Mouse (Mus musculus) T-helper 17 cell (primary cell): ENCODE data around the gene Adamts14.

Experiments used
- in situ Hi-C, 2 experiments: fragments of 300-600 bp; cut with MboI, MseI; formaldehyde crosslinking; loops; 1 replicate in 1 of 2; 2 replicates in 1 of 2; pipeline ENCODE4 v1.15.1; 2025; ENCODE audit warnings: high pct_unique_total_duplicates in 2 of 2

Gene Adamts14

DNA sequence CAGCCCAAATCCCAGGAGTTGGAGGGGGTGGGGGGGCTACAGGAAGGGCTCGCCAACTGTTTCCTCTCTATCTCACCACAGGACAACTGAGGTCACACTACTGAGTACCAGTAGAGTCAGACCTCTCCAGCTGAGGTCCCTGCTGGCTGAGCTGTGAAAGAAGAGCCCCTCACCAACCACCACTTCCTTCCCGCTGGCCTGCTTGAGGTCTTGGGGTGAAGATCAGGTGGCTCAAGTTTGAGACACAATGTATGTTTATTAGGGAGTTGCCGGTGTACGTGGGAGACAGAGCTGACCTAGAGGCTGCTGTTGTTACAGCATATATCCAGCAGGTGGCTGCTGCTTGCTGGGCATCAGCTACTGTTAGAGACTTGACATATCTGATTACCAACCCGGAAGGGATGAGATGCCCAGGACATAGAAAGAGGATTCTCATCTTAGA lies 2.5 kb upstream of the Adamts14 start:
- in situ Hi-C loops = no loop called here

DNA sequence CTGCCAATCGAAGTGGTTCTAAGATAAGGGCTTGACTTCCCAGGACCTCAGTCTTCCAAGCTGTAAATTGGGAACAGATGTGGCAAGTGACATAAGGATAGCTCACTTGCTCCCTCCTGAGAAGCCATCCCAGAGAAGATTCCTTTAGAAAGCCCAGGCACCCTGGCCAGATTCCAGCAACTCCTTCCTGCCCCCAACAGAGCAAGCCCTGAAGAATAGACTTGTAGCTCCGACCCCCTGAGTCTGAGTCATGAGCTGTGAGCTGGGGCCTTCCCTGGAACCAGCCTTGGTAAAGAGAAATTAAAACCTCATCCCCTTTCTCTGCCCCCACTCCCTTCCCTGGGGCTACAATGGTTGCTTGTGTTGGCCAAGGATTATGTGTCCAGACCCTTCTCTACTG lies 1.3 kb upstream of the Adamts14 start:
- in situ Hi-C loops = no loop called here

DNA sequence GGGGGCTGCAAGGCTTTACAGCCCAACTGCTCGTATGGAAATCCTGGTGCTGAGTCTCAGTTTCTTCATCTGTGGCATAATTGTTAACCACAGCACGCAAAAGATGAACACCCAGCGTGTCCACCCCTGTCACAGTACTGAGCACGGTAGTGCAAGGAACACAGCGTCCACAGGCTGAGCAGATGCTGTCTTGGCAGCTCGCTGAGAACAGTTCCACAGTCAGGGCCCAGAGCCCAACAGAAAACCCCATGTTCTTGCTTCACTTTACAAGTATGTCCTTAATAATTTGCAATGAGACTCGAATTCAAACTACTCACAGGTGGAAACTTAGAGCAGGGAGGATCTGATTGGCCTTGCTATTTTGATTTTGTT lies 592 bp upstream of the Adamts14 start:
- in situ Hi-C loops = no loop called here

DNA sequence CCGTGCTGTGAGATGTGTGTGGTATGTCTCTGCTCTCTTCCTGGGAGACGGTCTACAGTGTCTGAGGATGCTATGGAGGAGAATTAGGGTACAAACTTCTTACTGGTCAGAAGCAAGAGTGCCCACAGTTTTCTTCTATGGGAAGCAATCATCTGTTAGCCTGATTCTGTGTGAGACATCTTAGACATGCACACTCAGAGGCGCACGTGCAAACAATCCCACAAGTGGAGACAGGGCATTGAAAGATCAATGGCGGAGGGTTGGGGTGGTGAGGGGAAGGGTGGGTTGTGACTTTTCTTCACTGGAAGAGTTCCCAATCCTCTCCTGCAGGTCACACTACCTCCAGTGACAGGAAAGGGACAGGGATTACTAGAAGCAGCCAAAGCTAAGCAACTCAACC lies 607 bp downstream of the Adamts14 start:
- in situ Hi-C loops = no loop called here

DNA sequence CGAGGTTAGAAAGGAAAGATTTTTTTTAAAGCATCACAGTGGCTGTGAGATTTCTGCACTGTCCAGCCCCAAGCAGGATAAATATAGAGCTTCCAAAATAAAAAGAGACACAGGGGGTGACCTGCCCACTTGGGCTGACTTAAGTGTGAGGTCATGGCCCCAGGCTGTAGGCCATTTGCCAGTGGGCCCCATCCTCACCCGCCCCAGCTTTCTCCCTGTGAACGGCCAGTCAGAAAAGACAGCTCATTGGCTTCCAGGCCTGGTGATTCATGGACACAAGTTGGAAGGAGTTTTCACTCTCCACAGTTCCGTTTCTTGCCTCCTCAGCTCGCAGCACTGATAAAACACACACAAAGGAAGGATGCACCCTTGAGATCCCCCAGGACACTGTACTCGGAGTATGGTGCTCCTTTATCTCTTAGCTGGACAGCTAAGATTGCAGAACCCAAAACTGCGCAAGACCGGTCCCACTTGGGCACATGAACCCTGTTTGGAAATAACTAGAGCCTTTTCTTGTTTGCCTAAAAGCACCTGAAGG lies 1.1 kb downstream of the Adamts14 start:
- in situ Hi-C loops = no loop called here

DNA sequence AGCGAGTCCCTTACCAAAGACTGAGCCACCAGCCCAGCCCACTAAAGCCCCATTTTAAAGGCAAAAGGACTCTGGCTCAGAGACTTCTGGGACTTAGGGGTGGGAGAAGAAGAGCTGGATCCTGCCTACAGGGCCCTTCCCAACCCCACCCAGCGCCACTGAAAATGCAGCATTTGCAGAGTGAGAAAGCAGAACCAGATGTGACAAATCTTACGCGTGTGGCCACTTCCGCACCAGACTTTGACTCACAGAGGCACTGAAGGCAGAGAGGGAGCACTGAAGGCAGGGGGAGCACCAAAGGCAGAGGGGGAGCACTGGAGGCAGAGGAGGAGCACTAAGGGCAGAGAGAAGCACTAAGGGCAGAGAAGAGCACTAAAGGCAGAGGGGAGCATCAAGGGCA lies 5.9 kb downstream of the Adamts14 start:
- in situ Hi-C loops = no loop called here

DNA sequence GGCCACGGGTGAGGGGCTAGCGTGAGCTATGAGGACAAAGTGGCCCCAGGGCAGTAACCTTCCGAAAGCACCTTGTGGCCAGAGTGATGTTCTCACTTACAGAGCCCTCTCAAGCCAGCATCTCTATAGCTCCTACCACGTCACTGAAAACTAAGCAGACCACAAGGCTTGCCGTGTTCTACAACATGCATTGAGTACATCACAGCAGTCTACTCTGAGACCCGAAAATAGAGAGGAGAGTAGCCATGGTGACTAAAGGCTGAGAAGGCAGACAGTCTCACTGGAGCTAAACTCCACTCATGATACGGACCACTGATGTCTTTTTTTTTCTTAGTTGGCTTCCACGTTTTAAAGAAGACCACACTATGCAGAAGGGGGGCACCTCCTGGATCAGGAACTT lies 9.6 kb downstream of the Adamts14 start:
- in situ Hi-C loops = no loop called here

DNA sequence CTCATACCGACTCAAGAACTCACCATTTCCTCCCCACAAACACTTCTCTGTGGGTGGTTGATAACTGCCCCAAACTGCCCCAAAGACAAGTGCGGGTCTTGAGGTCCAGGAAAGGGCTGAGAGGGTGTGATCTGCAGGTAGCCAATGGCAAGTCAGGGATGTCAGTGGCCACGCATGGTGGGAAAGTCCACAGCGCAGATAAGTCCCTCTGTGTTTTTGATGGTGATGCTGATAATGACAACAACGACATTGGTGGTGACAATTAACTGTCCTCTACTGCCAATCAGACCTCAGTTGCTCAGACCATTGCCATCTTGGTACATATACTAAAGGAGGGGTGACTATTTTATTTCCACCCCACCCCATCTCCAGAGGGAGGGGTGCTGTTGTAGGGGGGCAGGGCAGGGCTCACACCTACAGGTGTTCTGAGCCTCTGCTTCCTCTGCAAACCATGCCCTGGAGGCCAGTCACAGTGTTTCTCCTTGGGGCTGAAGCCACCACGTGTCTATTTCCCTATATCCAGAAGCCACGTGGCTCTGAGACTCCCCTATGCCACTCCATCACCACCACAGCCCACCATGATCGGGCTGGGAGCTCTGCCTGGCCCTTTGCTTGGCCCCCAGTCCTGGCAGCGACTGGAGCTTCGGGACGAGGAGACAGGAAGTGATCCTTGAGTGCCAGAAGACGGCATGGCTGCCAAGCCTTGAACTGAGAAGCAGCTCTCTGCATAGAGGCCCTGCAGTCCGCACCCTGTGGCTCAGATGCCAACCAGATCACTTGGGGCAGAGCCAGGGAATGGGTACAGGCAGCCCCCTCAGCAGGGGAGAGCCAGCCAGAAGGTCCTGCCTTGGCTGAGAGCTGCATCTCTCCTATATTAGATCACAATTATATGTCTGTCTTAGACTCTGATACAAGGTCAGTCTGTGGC lies 11.7 kb downstream of the Adamts14 start:
- in situ Hi-C loops = no loop called here

DNA sequence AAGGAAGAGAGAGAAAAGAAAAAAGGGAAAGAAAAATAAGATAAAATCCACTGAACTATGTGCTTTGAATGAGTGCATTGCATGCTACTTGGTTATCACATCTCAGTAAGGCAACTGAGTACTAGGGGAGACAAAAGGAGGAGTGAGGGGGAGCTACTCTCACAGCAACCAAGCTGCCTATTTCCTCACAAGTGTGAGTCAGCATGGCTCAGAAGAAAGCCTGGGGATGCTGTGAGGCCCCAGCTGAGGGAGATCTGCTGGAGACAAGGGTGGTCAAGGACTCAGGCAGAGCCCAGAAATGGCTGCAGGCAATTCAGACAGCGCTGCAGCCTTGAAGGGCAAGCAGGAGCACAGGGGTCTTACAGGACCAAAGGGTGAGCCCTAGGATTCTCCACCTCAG lies 15.1 kb downstream of the Adamts14 start:
- in situ Hi-C loops = no loop called here

DNA sequence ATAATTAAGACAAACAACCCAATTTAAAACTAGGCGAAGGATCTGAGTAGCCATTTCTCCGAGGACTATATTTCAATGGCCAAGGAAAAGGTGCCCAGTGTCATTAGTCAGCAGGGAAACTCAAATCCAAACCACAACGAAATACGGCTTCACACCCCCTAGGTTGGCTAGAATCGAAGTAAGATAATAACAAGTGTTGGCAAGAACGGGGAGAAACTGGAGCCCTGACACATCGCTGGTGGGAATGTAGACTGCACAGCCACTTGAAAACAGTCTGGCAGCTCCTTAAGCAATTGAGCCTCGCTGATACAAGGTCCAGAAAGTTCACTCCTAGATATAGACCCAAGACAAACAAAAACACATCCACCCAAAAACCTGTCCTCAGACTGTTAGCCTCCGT lies 16.6 kb downstream of the Adamts14 start:
- in situ Hi-C loops = no loop called here

DNA sequence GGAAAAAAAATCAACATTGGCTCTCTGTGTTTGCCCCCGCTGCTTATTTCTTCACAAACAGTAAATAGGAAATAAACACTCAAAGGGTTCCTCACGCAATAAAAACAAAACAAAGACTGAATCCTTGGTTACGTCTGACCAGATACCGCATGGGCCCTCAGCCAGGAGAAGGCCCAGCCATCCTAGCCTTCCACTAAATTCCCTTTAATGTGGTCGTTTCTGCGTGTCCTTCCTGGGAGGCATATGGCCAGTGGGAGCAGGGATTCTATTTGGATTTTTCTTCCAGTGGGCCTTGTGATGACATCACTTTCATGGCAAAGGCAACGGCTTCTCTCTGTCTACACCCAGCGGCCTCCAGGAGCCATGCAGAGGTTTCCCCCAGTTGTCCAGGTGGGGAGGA lies 18.0 kb downstream of the Adamts14 start:
- in situ Hi-C loops = no loop called here

DNA sequence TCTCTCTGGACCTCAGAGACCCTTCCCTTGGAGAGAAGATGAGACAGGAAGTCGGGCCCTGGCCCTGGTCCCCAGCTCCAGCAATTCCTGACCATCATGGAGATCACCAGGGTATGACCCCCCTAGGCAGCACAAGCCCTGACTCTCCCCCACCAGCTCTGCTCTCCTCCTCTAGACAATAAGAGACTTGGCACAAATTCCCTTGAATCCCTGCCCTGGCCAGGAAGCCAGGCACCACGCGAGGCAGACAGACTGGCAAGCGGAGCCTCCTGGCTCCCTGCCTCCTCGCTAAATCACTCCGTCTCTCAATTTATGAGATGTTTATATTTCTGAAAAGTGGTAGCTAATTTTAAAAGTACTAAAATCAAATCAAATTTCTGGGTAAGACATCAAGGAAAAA lies 18.5 kb downstream of the Adamts14 start:
- in situ Hi-C loops = no loop called here

DNA sequence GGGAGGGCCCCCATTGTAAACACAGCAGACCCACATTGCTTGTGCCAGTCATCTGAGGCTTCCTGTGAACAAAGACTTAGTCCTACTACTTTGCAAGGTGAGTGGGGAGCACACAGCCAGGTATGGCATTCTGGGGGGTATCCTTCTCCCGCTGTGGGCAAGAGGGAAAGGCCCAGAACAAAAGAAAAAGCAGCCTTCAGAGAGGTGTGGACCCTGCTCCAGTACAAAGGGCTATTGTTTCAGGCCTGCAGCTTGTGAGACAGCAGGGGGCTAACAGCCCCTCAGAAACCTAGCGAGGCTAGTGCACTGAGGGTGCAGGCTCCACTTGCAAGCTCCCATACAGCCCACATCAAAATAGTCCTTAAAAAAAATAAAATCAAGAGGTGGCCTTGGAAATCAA lies 23.3 kb downstream of the Adamts14 start:
- in situ Hi-C loops = no loop called here

DNA sequence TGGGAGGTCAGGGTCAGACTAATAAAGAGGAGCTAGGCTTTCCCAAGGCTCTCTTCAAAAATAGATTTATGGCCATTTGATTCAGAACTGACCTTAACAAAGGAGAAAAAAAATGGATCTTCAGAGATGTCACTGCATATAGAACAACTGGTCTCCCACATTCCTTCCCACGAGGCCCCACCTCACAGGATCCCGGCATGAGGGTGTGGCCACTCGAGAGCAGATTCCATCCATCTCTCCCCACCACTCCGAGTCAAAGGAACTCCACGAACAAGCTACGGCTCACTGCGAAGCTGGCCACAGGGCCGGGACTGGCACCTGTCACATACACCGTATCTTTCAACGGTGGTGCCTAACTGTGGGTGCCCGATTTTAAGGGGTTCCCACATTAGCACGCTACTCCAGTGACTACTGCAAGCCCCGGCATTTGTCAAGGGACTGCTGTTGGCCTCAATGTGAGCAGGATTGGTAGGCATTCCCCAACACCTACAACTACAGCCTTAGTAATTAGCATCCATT lies 24.6 kb downstream of the Adamts14 start:
- in situ Hi-C loops = no loop called here

DNA sequence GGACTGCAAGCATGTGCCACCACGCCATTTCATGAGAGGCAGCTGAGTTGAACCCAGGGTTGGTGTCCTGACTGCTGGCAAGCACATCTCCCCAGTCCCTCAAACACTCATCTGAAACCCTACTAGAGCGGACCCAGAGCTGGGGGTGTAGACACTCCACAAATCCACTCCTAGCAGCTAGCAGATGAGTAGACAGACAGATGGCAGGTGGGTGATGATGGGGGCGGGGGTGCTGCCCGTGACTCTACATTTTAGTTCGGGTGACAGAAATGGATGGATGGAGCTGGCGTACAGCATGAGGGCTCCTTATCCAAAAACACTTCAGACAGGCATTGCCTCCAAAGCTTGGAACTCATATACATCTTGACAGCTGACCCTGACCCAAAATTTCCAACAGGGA lies 26.9 kb downstream of the Adamts14 start:
- in situ Hi-C loops = no loop called here

DNA sequence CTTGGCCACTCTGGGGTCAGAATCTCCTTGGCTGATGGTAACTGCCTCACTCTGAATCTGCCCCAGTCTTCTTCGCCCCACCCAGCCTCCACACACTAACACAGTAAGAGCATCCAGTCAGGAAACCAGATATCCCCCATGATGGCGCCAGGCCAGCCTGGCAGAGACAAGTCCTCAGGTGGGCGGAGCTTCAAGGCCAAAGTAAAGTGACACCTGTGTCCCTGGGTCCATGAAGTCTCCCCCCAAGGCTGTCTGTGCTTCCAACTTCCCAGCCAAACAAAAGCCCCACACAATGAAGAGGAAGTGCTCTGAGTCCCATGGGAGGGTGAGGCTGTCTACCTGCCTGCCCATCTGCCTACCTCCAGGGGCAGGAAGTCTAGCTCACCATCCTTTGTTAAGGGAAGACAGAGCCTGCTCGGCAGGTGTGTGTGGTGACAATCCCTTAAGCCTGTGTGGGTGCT lies 31.2 kb downstream of the Adamts14 start:
- in situ Hi-C loops = no loop called here

DNA sequence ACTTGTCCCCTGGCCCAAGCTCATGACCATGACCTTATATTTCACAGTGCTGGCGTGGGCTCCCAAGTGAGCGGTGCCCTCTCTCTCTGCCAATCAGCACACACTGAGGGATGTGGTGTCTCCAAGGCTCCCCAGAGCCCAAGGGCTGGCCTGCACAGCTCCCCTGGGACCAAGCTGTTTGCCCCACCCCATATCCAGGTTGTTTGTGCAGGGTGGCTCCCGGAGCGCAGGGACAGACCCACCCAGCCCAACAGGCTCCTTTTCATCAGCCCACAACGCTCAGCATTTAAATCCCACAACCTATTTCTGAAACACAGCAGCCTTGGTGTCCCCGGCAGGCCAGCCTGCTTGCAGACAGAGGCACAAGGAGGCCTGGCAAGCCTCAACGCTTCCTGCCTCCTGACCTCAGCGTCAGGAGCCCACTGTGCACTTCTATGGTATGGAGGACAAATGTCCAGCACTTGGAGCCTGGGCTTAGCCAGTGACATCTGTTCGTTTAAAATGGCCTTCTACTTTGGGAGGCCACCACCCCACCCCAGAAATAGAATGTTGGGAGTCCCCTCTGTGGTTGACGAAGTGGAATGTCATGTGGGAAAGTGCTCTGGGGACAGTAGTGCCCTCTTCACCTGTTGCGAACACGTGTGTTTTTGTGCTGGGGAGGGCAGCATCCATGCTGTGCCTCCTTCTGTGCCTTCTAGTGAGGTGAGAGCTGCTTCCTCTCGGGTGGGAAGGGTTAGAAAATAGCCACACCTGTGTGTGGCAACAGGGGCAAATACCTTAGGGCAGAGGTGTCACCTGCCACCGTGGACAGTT lies 32.9 kb downstream of the Adamts14 start:
- in situ Hi-C loops = no loop called here

DNA sequence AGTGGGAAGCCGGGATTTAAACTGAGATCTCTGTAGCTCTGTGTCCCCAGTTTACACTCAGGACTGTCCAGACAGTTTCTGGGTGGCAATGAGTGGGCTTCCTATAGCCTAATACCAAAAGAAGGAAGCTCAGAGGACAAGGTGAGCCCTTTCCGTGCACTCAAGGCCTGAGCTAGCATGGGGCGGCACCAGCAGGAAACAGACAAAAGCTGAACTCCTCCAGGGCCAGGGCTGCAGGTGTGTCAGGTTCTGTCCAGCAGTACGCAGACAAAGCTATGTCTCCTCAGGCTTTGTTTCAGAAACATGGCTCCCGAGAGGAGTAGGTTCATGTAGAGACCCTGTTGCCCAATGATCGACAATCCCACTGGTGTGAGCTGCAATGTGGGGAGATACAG lies 35.9 kb downstream of the Adamts14 start:
- in situ Hi-C loops = no loop called here

DNA sequence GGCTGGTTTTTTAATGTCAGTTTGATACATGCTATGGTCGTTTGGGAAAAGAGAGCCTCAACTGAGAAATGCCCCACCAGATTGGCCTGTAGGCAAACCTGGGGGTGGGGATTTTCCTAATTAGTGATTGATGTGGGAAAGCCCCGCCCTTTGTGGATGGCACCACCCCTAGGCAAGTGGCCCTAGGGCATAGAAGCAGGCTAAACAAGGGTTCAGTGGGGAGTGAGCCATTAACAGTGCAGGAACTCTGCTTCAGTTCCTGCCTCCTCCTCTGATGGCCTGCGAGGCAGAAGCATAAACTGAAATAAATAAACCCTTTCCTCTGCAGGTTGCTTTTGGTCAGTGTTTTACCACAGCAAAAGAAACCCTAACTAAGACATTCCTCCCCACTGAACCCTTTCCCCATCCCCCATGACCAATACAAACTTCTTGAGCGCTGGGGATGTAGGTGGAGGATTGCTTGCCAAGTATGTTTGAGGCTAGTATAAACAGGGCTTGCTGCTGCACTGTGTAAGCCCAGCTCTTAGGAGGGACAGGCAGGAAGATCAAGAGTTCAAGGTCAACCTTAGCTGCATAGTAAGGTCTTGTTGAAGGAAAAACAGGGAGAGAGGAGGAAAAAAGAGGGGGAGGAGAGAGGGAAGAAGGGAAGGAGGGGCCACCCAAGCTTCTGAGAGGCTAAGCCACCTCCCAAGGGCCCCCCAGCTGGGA lies 36.4 kb downstream of the Adamts14 start:
- in situ Hi-C loops = no loop called here

DNA sequence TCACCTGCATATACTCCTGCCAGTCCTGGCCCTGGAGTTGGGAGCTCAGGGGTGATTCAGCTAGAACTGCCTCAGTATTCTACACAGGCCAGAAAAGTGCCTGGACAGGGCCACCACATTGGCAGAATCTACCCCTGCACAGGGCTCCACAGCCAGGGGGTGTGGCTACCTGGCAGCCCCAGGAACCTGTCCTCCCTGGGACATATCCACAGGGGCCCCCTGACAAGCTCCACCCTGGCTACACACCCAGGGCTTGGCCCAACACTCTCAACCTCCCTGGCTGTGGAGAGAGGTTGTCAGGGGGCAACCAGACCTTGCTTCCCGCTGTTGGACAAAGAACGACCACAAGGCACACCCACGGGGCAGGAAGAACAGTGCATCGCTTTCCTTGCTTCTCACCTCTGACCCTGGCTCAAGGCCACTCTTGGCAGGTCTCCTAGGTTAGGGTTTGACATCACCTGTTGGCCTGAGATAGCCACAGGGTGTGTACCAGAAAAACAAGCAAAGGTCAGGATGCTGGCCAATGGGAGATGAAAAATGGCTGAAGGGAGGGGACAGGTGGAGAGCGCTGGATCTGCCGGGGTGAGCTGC lies 37.5 kb downstream of the Adamts14 start:
- in situ Hi-C loops = no loop called here

DNA sequence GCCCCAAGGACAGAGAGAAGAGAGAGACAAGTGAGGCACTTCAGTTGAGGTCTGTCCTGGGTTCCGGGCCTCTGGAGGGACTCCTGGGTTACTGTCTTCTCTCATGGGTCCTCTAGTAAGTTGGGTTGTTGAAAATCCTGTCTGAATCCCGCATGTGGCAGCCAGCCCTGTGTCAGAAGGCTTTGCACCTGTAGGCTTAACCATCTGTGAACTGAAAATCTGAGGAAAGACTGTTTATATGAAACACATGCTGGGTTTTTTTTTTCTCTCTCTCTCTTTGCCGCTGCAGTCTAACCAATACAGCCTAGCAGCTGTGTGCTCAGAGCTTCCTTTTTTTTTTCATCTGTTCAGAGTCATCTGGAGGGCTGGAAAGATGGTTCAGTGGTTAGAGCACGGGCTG lies 38.9 kb downstream of the Adamts14 start:
- in situ Hi-C loops = no loop called here
